In the genomic region with DNA sequence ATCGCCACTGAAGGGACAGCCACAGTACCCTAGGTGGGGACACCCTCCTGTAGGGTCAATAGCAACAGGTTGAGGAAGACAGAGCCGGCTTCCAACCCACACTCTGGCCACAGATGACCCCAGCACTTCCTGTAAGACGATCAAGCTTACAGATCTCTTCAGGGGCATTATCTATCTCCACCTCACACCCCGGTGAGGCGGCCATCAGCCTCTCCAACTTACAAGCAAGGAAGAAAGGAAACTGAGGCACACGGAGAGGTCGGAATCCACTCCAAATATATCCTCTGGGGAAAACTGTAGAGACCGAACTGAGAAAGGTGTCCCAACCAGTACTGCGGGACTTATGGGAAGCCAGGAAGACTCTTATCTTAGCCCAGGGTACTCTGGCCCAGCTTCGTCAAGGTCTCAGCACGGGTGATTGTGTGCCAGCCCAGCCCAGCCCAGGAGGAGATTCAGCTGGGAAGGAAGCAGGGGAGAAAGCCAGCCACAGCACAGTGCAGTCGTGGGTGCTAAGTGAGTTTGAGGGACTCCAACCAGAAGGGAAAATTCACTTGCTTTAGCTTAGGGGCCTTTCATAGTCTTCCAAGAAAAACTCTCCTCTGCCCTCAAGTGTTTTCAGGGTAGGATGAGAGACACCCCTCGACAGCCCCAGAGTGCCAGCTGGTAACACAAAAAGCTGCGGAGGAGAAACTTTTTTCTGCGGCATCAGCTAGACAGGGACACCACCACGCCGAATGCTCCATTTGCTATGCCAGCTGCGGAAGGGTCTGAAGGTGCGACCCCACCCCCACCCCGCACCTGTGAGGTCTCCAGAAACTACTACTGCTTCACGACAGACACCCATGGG, we compare ENCODE assay signal across 8 mouse cellular contexts. TPM values are rescaled to one million over a fixed set of nuclear protein-coding genes. Genes with fewer than 3 reads are reported as not detected.
DNase-seq lines count a peak whose midpoint lies in the region; ATAC-seq and TF ChIP-seq lines count a peak whose summit lies in the region.

No protein-coding gene starts in this region.

- H3K4me2 ChIP-seq in limb, embryonic 13.5 days (replicated peaks) = peak overlapping the region; percentile 99
- H3K4me2 ChIP-seq in stomach, postnatal 0 days (replicated peaks; ENCODE audit: low read depth) = peak overlapping the region; percentile 81

- ATAC-seq in limb, embryonic 13.5 days (ENCODE audit: low FRiP score, low read depth) = no peak
- no peak for ATAC-seq in stomach, postnatal 0 days (ENCODE audit: low FRiP score, low TSS enrichment)
- no peak for ATAC-seq in inflammation-experienced regulatory T-cells, adult 6 months

- peak overlapping the region; percentile 86 for H3K9ac ChIP-seq in limb, embryonic 13.5 days
- H3K9ac ChIP-seq in stomach, postnatal 0 days (ENCODE audit: low read length) = peak overlapping the region; percentile 70

- TF ChIP-seq EP300 in stomach, postnatal 0 days (optimal IDR thresholded peaks at IDR 0.05) = no peak

- peaks cover 69% of the 10 kb centered on the region for H3K4me1 ChIP-seq in limb, embryonic 13.5 days
- H3K4me1 ChIP-seq in stomach, postnatal 0 days (replicated peaks; ENCODE audit: control insufficient read depth, insufficient read depth) = peaks cover 16% of the 10 kb centered on the region

- DNase-seq in gastrocnemius, adult 2 months = no peak
- DNase-seq in gastrocnemius, postnatal 4 days (ENCODE audit: low spot score in 2 of 2) = no peak
- DNase-seq in thymus, postnatal 14 days = peak; percentile 45
- DNase-seq in thymus, postnatal 10 days (ENCODE audit: low spot score in 2 of 2) = no peak
- peak; percentile 52 for DNase-seq in stomach, postnatal 0 days (ENCODE audit: low spot score)
- DNase-seq in gastrocnemius, postnatal 10 days = no peak

- intact Hi-C loops in gastrocnemius, adult 2 months (cut with DNase I) = no loop called here

- H3K36me3 ChIP-seq in limb, embryonic 13.5 days = 0 out of 2 replicates have a peak, but pooled peaks cover 5% of the 10 kb centered on the region
- H3K36me3 ChIP-seq in stomach, postnatal 0 days (ENCODE audit: control insufficient read depth, insufficient read depth, low read length) = no peaks in the 10 kb centered on the region

- H3K4me3 ChIP-seq in gastrocnemius, adult 2 months = peak overlapping the region; percentile 82
- peak overlapping the region; percentile 82 for H3K4me3 ChIP-seq in limb, embryonic 13.5 days
- peak overlapping the region; percentile 66 for H3K4me3 ChIP-seq in stomach, postnatal 0 days (ENCODE audit: low read depth, low read length)

- TF ChIP-seq CTCF in gastrocnemius, adult 2 months (IDR thresholded peaks at IDR 0.05) = no peak
- TF ChIP-seq CTCF in stomach, postnatal 0 days (IDR thresholded peaks at IDR 0.05; ENCODE audit: low read depth) = no peak

- 5% methylated on average over 21 of the region's 21 CpGs for WGBS in limb, embryonic 13.5 days
- 17% methylated on average over 21 of the region's 21 CpGs for WGBS in stomach, postnatal 0 days

- peak overlapping the region; percentile 76 for H3K27ac ChIP-seq in gastrocnemius, adult 2 months
- no peak overlapping the region for H3K27ac ChIP-seq in limb, embryonic 13.5 days
- peak overlapping the region; percentile 78 for H3K27ac ChIP-seq in stomach, postnatal 0 days (replicated peaks)

- H3K9me3 ChIP-seq in limb, embryonic 13.5 days = no peaks in the 10 kb centered on the region
- no peaks in the 10 kb centered on the region for H3K9me3 ChIP-seq in stomach, postnatal 0 days (ENCODE audit: control insufficient read depth, low read length)

- H3K27me3 ChIP-seq in limb, embryonic 13.5 days = no peaks in the 10 kb centered on the region
- H3K27me3 ChIP-seq in stomach, postnatal 0 days (ENCODE audit: control insufficient read depth, insufficient read depth, low read length) = no peaks in the 10 kb centered on the region

RNA-seq across cellular contexts. Expression of a gene that starts 1.5 kb away (rescaled TPM):
- 10 to 100 TPM; 30.1 to 33.4 TPM for total RNA-seq in gastrocnemius, adult 2 months (2021)
- total RNA-seq in gastrocnemius, postnatal 4 days (2021) = 1 to 10 TPM; 7.3 to 8.4 TPM
- 6.6 and 6.9 TPM in 2 replicates for polyA plus RNA-seq in limb, embryonic 13.5 days (2015; fragmentation: Nextera tagmentation; extraction: Ambion mirVana)
- 6.7 and 7.0 TPM in 2 replicates for polyA plus RNA-seq in stomach, postnatal 0 days (2015; fragmentation: Nextera tagmentation; extraction: Ambion mirVana)
- total RNA-seq in gastrocnemius, postnatal 10 days (2021) = 1 to 10 TPM; 5.0 to 5.1 TPM
- polyA plus RNA-seq in inflammation-experienced regulatory T-cells, adult 6 months (2017; shearing (Covaris generic)) = under 1 TPM; 0.21 to 0.33 (median 0.28) TPM

RNA-seq across cellular contexts. Expression of a gene that starts 32.4 kb away (rescaled TPM):
- total RNA-seq in gastrocnemius, adult 2 months (2021) = 1 to 10 TPM in 1 of 2 experiments, under 1 TPM in 1; 0.66 to 1.1 TPM
- total RNA-seq in gastrocnemius, postnatal 4 days (2021) = 1 to 10 TPM in 1 of 2 experiments, under 1 TPM in 1; 0.74 to 1.0 TPM
- 0.83 and 1.1 TPM in 2 replicates for polyA plus RNA-seq in limb, embryonic 13.5 days (2015; fragmentation: Nextera tagmentation; extraction: Ambion mirVana)
- polyA plus RNA-seq in stomach, postnatal 0 days (2015; fragmentation: Nextera tagmentation; extraction: Ambion mirVana) = 0.23 and 0.24 TPM in 2 replicates
- under 1 TPM; 0.38 to 0.54 TPM for total RNA-seq in gastrocnemius, postnatal 10 days (2021)
- polyA plus RNA-seq in inflammation-experienced regulatory T-cells, adult 6 months (2017; shearing (Covaris generic)) = not detected

Comparison
In these comparisons a context has a peak if more than half of its experiments do, and no peak if none do; other contexts are left out.
1. DNase-seq: peak in thymus, postnatal 14 days (single experiment) and stomach, postnatal 0 days (single experiment); none in gastrocnemius, adult 2 months (single experiment), gastrocnemius, postnatal 4 days (0 of 2), thymus, postnatal 10 days (0 of 2) and gastrocnemius, postnatal 10 days (single experiment).
2. Peak in every context shown above with its lines, with median percentiles within 50 percentile points of each other: H3K4me3 ChIP-seq.